Mouse (Mus musculus): Measurements from ENCODE around the gene Cenpb.

DNA sequence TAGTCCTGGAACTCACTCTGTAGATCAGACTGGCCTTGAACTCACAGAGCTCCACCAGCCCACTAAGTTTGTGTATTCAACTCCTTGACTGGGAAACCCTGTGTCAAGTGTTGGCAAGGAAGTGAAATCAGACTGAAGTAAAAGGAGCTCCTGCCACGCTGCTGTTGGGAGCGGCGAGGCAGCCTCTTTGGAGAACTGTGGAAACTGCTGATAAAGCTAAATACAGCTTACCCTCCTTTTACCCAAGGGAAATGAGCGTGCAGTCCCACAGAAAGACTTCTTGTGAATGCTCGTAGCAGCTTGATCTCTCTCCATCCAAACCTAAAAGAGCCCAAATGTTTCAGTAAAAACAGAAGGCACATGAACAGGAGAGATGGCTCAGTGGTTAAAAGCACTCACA lies 42.7 kb upstream of the Cenpb start:
- TF ChIP-seq POLR2A (IDR thresholded peaks at IDR 0.05; ENCODE audit: insufficient read depth, low read depth, low read length): no peak
- no peak for TF ChIP-seq CTCF (IDR thresholded peaks at IDR 0.05)
- TF ChIP-seq EP300 (IDR thresholded peaks at IDR 0.05; ENCODE audit: insufficient read depth, low read depth, low read length): no peak
